Comparison of ENCODE assay signal across 10 mouse cellular contexts in genomic region chr3:75579352-75579751, GRCm38 (mm10). TPM values are rescaled to one million over a fixed set of nuclear protein-coding genes. Genes with fewer than 3 reads are reported as not detected.
DNase-seq lines count a peak whose midpoint lies in the region; ATAC-seq lines count a peak whose summit lies in the region.
"Had no signal": no experiment of that assay in that cellular context is flagged by ENCODE, and none has a peak within 500 bp of the region (broad histone marks: within the 10 kb centered on the region; RNA-seq: fewer than 3 reads in every experiment).

No protein-coding gene starts in this region.

- intact Hi-C loops in left cerebral cortex, postnatal 25 days (cut with DNase I), result no loop called here

- 56% methylated on average over 4 of the region's 4 CpGs for WGBS in forebrain, embryonic 10.5 days
- WGBS in forebrain, embryonic 15.5 days, result 61% methylated on average over 4 of the region's 4 CpGs
- WGBS in neural tube, embryonic 14.5 days, result 60% methylated on average over 4 of the region's 4 CpGs

- H3K4me3 ChIP-seq in forebrain, embryonic 10.5 days, result no peak overlapping the region
- no peak overlapping the region for H3K4me3 ChIP-seq in forebrain, embryonic 15.5 days
- H3K4me3 ChIP-seq in neural tube, embryonic 14.5 days (ENCODE audit: low read depth, low read length), result no peak overlapping the region
- H3K4me3 ChIP-seq: heart, embryonic 15.5 days had no signal

- H3K4me1 ChIP-seq in forebrain, embryonic 10.5 days, result no peaks in the 10 kb centered on the region
- H3K4me1 ChIP-seq in forebrain, embryonic 15.5 days, result peaks cover 10% of the 10 kb centered on the region; the same call in 1 of the 2 replicates
- H3K4me1 ChIP-seq in neural tube, embryonic 14.5 days (ENCODE audit: control insufficient read depth, insufficient read depth, low read length), result no peaks in the 10 kb centered on the region
- H3K4me1 ChIP-seq: heart, embryonic 15.5 days had no signal

- no peak; the same call in 1 of the 2 replicates for ATAC-seq in forebrain, embryonic 15.5 days (replicated peaks)
- ATAC-seq in neural tube, embryonic 14.5 days (ENCODE audit: low read depth), result peak; percentile 51; the same call in 1 of the 2 replicates

- H3K4me2 ChIP-seq in forebrain, embryonic 15.5 days (replicated peaks), result no peak overlapping the region
- no peak overlapping the region for H3K4me2 ChIP-seq in neural tube, embryonic 14.5 days (ENCODE audit: low read depth, low read length)
- H3K4me2 ChIP-seq: heart, embryonic 15.5 days had no signal

- no peak overlapping the region for H3K9ac ChIP-seq in forebrain, embryonic 15.5 days (replicated peaks)
- H3K9ac ChIP-seq in neural tube, embryonic 14.5 days (replicated peaks; ENCODE audit: low read depth, low read length), result no peak overlapping the region
- H3K9ac ChIP-seq: heart, embryonic 15.5 days had no signal

- H3K36me3 ChIP-seq in forebrain, embryonic 10.5 days (replicated peaks), result no peaks in the 10 kb centered on the region
- H3K36me3 ChIP-seq in forebrain, embryonic 15.5 days, result no peaks in the 10 kb centered on the region
- no peaks in the 10 kb centered on the region for H3K36me3 ChIP-seq in neural tube, embryonic 14.5 days (ENCODE audit: control insufficient read depth, insufficient read depth, low read length)
- H3K36me3 ChIP-seq: heart, embryonic 15.5 days had no signal

- no peak overlapping the region for H3K27ac ChIP-seq in forebrain, embryonic 10.5 days
- no peak overlapping the region for H3K27ac ChIP-seq in forebrain, embryonic 15.5 days (replicated peaks)
- no peak overlapping the region for H3K27ac ChIP-seq in neural tube, embryonic 14.5 days (ENCODE audit: low read depth, low read length)
- H3K27ac ChIP-seq: heart, embryonic 15.5 days; macrophage had no signal

- peak; percentile 19 for DNase-seq in forebrain, embryonic 10.5 days (ENCODE audit: extremely low spot score, low spot score)
- DNase-seq in 3134 (ENCODE audit: extremely low read depth, insufficient read length, low spot score) (peak; percentile 6), R1 (ENCODE audit: low read depth, low spot score) (peak; percentile 78), MN1 (ENCODE audit: low spot score) (no peak)
- peak; percentile 17 to 24 for DNase-seq in kidney, postnatal 4 days
- DNase-seq in left cerebral cortex, postnatal 25 days (ENCODE audit: low spot score in 2 of 2), result no peak

- no peaks in the 10 kb centered on the region for H3K9me3 ChIP-seq in forebrain, embryonic 10.5 days
- no peaks in the 10 kb centered on the region for H3K9me3 ChIP-seq in forebrain, embryonic 15.5 days
- H3K9me3 ChIP-seq in neural tube, embryonic 14.5 days (ENCODE audit: control insufficient read depth, low read length), result no peaks in the 10 kb centered on the region
- H3K9me3 ChIP-seq: heart, embryonic 15.5 days had no signal

- H3K27me3 ChIP-seq in forebrain, embryonic 10.5 days (ENCODE audit: poor library complexity, severe bottlenecking), result no peaks in the 10 kb centered on the region
- no peaks in the 10 kb centered on the region for H3K27me3 ChIP-seq in forebrain, embryonic 15.5 days
- no peaks in the 10 kb centered on the region for H3K27me3 ChIP-seq in neural tube, embryonic 14.5 days (ENCODE audit: control insufficient read depth, insufficient read depth, low read length)
- H3K27me3 ChIP-seq: heart, embryonic 15.5 days had no signal

RNA-seq across cellular contexts. Expression of gene Serpini1, which starts 22.0 kb away (rescaled TPM):
- polyA plus RNA-seq in forebrain, embryonic 10.5 days (2016; fragmentation: Nextera tagmentation; extraction: Ambion mirVana), result 5.6 and 6.1 TPM in 2 replicates
- 120 and 123 TPM in 2 replicates for polyA plus RNA-seq in forebrain, embryonic 15.5 days (2015; fragmentation: Nextera tagmentation; extraction: Ambion mirVana)
- polyA plus RNA-seq in neural tube, embryonic 14.5 days (2014; fragmentation: Nextera tagmentation; extraction: Ambion mirVana), result 170 and 201 TPM in 2 replicates
- 100 to 1,000 TPM; 214 to 251 TPM for total RNA-seq in left cerebral cortex, postnatal 25 days (2021)

RNA-seq across cellular contexts. Expression of gene Pdcd10, which starts 22.7 kb away (rescaled TPM):
- polyA plus RNA-seq in forebrain, embryonic 10.5 days (2016; fragmentation: Nextera tagmentation; extraction: Ambion mirVana), result 80.6 and 88.1 TPM in 2 replicates
- 75.1 and 82.6 TPM in 2 replicates for polyA plus RNA-seq in forebrain, embryonic 15.5 days (2015; fragmentation: Nextera tagmentation; extraction: Ambion mirVana)
- polyA plus RNA-seq in neural tube, embryonic 14.5 days (2014; fragmentation: Nextera tagmentation; extraction: Ambion mirVana), result 93.0 and 94.7 TPM in 2 replicates
- 10 to 100 TPM; 62.5 to 66.9 TPM for total RNA-seq in left cerebral cortex, postnatal 25 days (2021)

Comparison
In these comparisons a context has a peak if more than half of its experiments do, and no peak if none do; other contexts are left out.
1. RNA of gene Serpini1, which starts 22.0 kb away (polyA plus RNA-seq): 170 to 201 TPM in neural tube, embryonic 14.5 days and 120 to 123 TPM in forebrain, embryonic 15.5 days; 5.6 to 6.1 TPM in forebrain, embryonic 10.5 days; every median in the first group is over 10 times any median in the second.
2. DNase-seq: peak in forebrain, embryonic 10.5 days (single experiment), 3134 (single experiment), R1 (single experiment) and kidney, postnatal 4 days (2 of 2); none in MN1 (single experiment) and left cerebral cortex, postnatal 25 days (0 of 2).